Mouse (Mus musculus): Measurements from ENCODE around the gene Pde10a.

GRCm38 (mm10) chr17:8802161-8802888 is 277.2 kb downstream of the Pde10a start:
- TF ChIP-seq GATA1 (IDR thresholded peaks at IDR 0.05; ENCODE audit: borderline replicate concordance, low read length) (no peak), FLI1 (IDR thresholded peaks at IDR 0.05; ENCODE audit: low read length) (no peak)

Measured in megakaryocyte, embryonic 14.5 days (primary cell).